Mouse (Mus musculus) embryonic stem cell, embryonic (primary cell): ENCODE measurements around the gene Cd2bp2.

Experiments used
- CTCF ChIA-PET, 4 experiments: fragments of 300-600 bp in 2 of 4; fragments of 350-600 bp in 2 of 4; sonication (Branson Sonifier 250); formaldehyde crosslinking; loops; one replicate each; lab custom pipeline; 2022; ENCODE audit warnings: inconsistent platforms in 2 of 4; lab: Charles Lee
- POLR2A ChIA-PET, 4 experiments: fragments of 300-600 bp in 2 of 4; fragments of 350-600 bp in 2 of 4; sonication (Branson Sonifier 250); formaldehyde crosslinking; loops; one replicate each; lab custom pipeline; 2022; ENCODE audit warnings: antibody characterized with exemption in 4 of 4, inconsistent platforms in 1 of 4; lab: Charles Lee

Cd2bp2 gene

GRCm38 (mm10) chr7:127195544-127196295 lies at the start of gene Cd2bp2:
Cd2bp2 (minus strand) TSS chr7:127196050.
- POLR2A ChIA-PET = interaction anchor here in 3 of 4 experiments (0.6 to 15.0 kb wide), 46 partner anchors 8 to 178 kb away, joined by 3 to 162 read pairs (median 4); partner anchors contain the start of genes Sept1 (in 3 of the 3), Zfp553 (in 3 of the 3), Tbc1d10b (in 2 of the 3) and Zfp771 (in 2 of the 3)
- CTCF ChIA-PET = interaction anchor here in 3 of 4 experiments (0.5 to 1.3 kb wide), 6 partner anchors 13 to 700 kb away, joined by 3 to 6 read pairs (median 4); no protein-coding TSS in a partner anchor

GRCm38 (mm10) chr7:127244658-127245510 lies 49.0 kb upstream of the Cd2bp2 start:
- ChIA-PET POLR2A (interaction anchor here (0.6 to 3.2 kb wide), 62 partner anchors 9 to 445 kb away, joined by 3 to 58 read pairs (median 4); partner anchors contain the start of genes Dctpp1 (in 3 of the 4), Sept1 (in 3 of the 4), Zfp553 (in 3 of the 4) and Cd2bp2 (in 2 of the 4)), CTCF (interaction anchor here (0.5 to 1.6 kb wide), 14 partner anchors 9 to 123 kb away, joined by 3 to 5 read pairs (median 3); partner anchors contain the start of gene Dctpp1 (in 2 of the 4))

GRCm38 (mm10) chr7:127243870-127244657 lies 48.2 kb upstream of the Cd2bp2 start, which contains the start of gene Zfp771:
Zfp771 (plus strand) TSS chr7:127244274.
- ChIA-PET POLR2A (interaction anchor here (0.6 to 3.2 kb wide), 60 partner anchors 8 to 444 kb away, joined by 3 to 58 read pairs (median 4); partner anchors contain the start of genes Dctpp1 (in 3 of the 4), Sept1 (in 3 of the 4), Zfp553 (in 3 of the 4) and Cd2bp2 (in 2 of the 4)), CTCF (interaction anchor here in 3 of 4 experiments (0.5 to 1.6 kb wide), 13 partner anchors 8 to 124 kb away, joined by 3 to 5 read pairs (median 3); partner anchors contain the start of gene Dctpp1 (in 1 of the 3))

GRCm38 (mm10) chr7:127243361-127243867 lies 47.6 kb upstream of the Cd2bp2 start:
- ChIA-PET CTCF (interaction anchor here in 1 of 4 experiments (0.9 kb wide), 1 partner anchor 11 kb away, joined by 4 read pairs; no protein-coding TSS in a partner anchor), POLR2A (interaction anchor here in 3 of 4 experiments (0.6 to 3.2 kb wide), 12 partner anchors 9 to 444 kb away, joined by 3 to 54 read pairs (median 8); partner anchors contain the start of genes Sept1 (in 3 of the 3) and Zfp553 (in 3 of the 3))

GRCm38 (mm10) chr7:127234777-127235176 lies 38.9 kb upstream of the Cd2bp2 start:
- CTCF ChIA-PET = interaction anchor here in 1 of 4 experiments (1.1 kb wide), 1 partner anchor 21 kb away, joined by 3 read pairs; no protein-coding TSS in a partner anchor
- POLR2A ChIA-PET = interaction anchor here in 3 of 4 experiments (1.2 to 14.7 kb wide), 12 partner anchors 10 to 111 kb away, joined by 3 to 274 read pairs (median 13); partner anchors contain the start of genes Zfp768 (in 1 of the 3) and Zfp771 (in 1 of the 3)

GRCm38 (mm10) chr7:127233765-127234164 lies 37.9 kb upstream of the Cd2bp2 start:
- ChIA-PET CTCF (interaction anchor here in 3 of 4 experiments (0.6 to 1.5 kb wide), 6 partner anchors 11 to 454 kb away, joined by 3 to 5 read pairs (median 4); partner anchors contain the start of genes Dctpp1 (in 1 of the 3) and Zfp771 (in 1 of the 3)), POLR2A (interaction anchor here (0.7 to 14.7 kb wide), 29 partner anchors 8 to 736 kb away, joined by 3 to 274 read pairs (median 9); partner anchors contain the start of genes Zfp771 (in 3 of the 4), Cd2bp2 (in 2 of the 4) and Tbc1d10b (in 1 of the 4))

GRCm38 (mm10) chr7:127233368-127233749 lies 37.5 kb upstream of the Cd2bp2 start:
- ChIA-PET POLR2A (interaction anchor here (0.6 to 14.7 kb wide), 50 partner anchors 8 to 736 kb away, joined by 3 to 274 read pairs (median 5); partner anchors contain the start of genes Zfp771 (in 3 of the 4), Cd2bp2 (in 2 of the 4), Sephs2 (in 2 of the 4) and Dctpp1 (in 1 of the 4)), CTCF (interaction anchor here in 3 of 4 experiments (0.6 to 1.5 kb wide), 8 partner anchors 11 to 453 kb away, joined by 3 to 5 read pairs (median 3); partner anchors contain the start of genes Dctpp1 (in 1 of the 3) and Zfp771 (in 1 of the 3))

- CTCF ChIA-PET = interaction anchor here in 3 of 4 experiments (0.6 to 1.5 kb wide), 9 partner anchors 10 to 453 kb away, joined by 3 to 5 read pairs (median 3); partner anchors contain the start of genes Dctpp1 (in 1 of the 3) and Zfp771 (in 1 of the 3)
- POLR2A ChIA-PET = interaction anchor here (0.6 to 14.7 kb wide), 54 partner anchors 8 to 735 kb away, joined by 3 to 274 read pairs (median 5); partner anchors contain the start of genes Zfp771 (in 3 of the 4), Cd2bp2 (in 2 of the 4), Sephs2 (in 2 of the 4) and Dctpp1 (in 1 of the 4)
These were observed 36.9 kb upstream of the Cd2bp2 start, which contains the start of the genes Zfp553 and Sept1 for GRCm38 (mm10) chr7:127232622-127233367. Zfp553 (plus strand) TSS chr7:127233061. Sept1 (minus strand) TSS chr7:127233130.

GRCm38 (mm10) chr7:127231826-127232621 lies 36.2 kb upstream of the Cd2bp2 start:
- POLR2A ChIA-PET = interaction anchor here (0.6 to 14.7 kb wide), 55 partner anchors 8 to 1792 kb away, joined by 3 to 274 read pairs (median 5); partner anchors contain the start of genes Zfp771 (in 3 of the 4), Cd2bp2 (in 2 of the 4), Sephs2 (in 2 of the 4) and Dctpp1 (in 1 of the 4)
- CTCF ChIA-PET = interaction anchor here (0.6 to 1.5 kb wide), 9 partner anchors 11 to 452 kb away, joined by 3 to 5 read pairs (median 4); partner anchors contain the start of gene Dctpp1 (in 1 of the 4)

- CTCF ChIA-PET = interaction anchor here (0.6 to 2.9 kb wide), 8 partner anchors 14 to 145 kb away, joined by 3 to 17 read pairs (median 4); no protein-coding TSS in a partner anchor
- POLR2A ChIA-PET = interaction anchor here (0.6 to 14.7 kb wide), 27 partner anchors 7 to 1792 kb away, joined by 3 to 274 read pairs (median 8); partner anchors contain the start of genes Zfp771 (in 2 of the 4), Cd2bp2 (in 1 of the 4), Dctpp1 (in 1 of the 4) and Maz (in 1 of the 4)
These were observed 35.5 kb upstream of the Cd2bp2 start for GRCm38 (mm10) chr7:127231376-127231775.

GRCm38 (mm10) chr7:127228615-127229303 lies 32.9 kb upstream of the Cd2bp2 start:
- CTCF ChIA-PET = interaction anchor here (0.5 to 3.4 kb wide), 16 partner anchors 8 to 428 kb away, joined by 3 to 31 read pairs (median 4); partner anchors contain the start of gene Dctpp1 (in 1 of the 4)
- POLR2A ChIA-PET = interaction anchor here (0.6 to 14.7 kb wide), 27 partner anchors 7 to 45 kb away, joined by 3 to 274 read pairs (median 6); partner anchors contain the start of genes Zfp771 (in 3 of the 4), Cd2bp2 (in 1 of the 4), Dctpp1 (in 1 of the 4) and Sephs2 (in 1 of the 4)

- CTCF ChIA-PET = interaction anchor here in 2 of 4 experiments (0.6 to 3.4 kb wide), 4 partner anchors 10 to 529 kb away, joined by 3 to 17 read pairs (median 4); no protein-coding TSS in a partner anchor
- POLR2A ChIA-PET = interaction anchor here (0.9 to 14.7 kb wide), 29 partner anchors 4 to 426 kb away, joined by 3 to 274 read pairs (median 5); partner anchors contain the start of genes Zfp771 (in 3 of the 4), Sept1 (in 2 of the 4), Zfp553 (in 2 of the 4) and Cd2bp2 (in 1 of the 4)
These were observed 29.5 kb upstream of the Cd2bp2 start for GRCm38 (mm10) chr7:127225147-127225995.
